Mouse (Mus musculus): ENCODE results near the gene Btbd35f28.
"Not testable (repeated sequence)": the region's sequence is repeated elsewhere in the genome, so short reads cannot be mapped to it uniquely, and the experiment has no call there.

Gene Btbd35f28

DNA sequence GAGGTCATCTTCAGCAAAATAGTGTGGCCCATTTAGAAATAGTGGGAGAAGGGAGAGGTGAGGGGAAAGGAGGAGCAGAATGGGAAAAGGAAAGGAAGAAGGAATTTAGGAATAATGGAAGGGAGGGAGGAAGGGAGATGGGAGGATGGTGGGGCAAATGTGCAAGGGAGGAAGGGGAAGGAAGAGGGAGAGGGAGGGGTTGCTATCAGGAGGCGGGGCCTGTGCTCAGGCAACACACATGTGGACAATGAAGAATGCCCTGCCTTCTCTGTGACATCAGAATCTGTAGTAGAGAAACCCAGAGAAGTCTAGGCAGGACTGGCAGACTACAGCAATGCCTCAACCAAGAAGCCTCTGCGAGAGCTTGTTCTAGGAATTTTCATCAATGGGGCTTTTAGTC lies at the start of gene Btbd35f28:
TSS of gene Btbd35f28 (plus strand) at position 301 of the 400 bp plus-strand sequence.
- DNase-seq: not testable (repeated sequence)

Data from embryo, embryonic 11 days (tissue).